Mouse (Mus musculus) erythroblast, embryonic 14.5 days (primary cell): ENCODE measurements around the gene Lmod3. TPM values are rescaled to one million over a fixed set of nuclear protein-coding genes. Genes with fewer than 3 reads are reported as not detected.

Source experiments
- H3K27me3 ChIP-seq: 2 replicates; pipeline ENCODE4 v1.6.1; 2012; ENCODE audit warnings: inconsistent platforms; ENCODE audit not compliant: control insufficient read depth
- H3K36me3 ChIP-seq: 2 replicates; pipeline ENCODE4 v1.6.1; 2012; ENCODE audit warnings: mild to moderate bottlenecking, inconsistent platforms; ENCODE audit not compliant: control insufficient read depth
- H3K4me1 ChIP-seq: 2 replicates; pipeline ENCODE4 v1.6.1; 2012; ENCODE audit warnings: inconsistent platforms; ENCODE audit not compliant: control insufficient read depth
- H3K4me3 ChIP-seq: replicated peaks from 2 replicates; pipeline ENCODE3; 2012; ENCODE audit warnings: moderate library complexity, mild to moderate bottlenecking, inconsistent platforms
- H3K9me3 ChIP-seq: 2 replicates; pipeline ENCODE4 v1.6.1; 2012; ENCODE audit warnings: low read length, inconsistent platforms, mixed read lengths; ENCODE audit not compliant: control insufficient read depth
- GATA1 ChIP-seq: IDR thresholded peaks from 2 replicates; pipeline ENCODE4 v1.6.1; 2012; ENCODE audit warnings: low read length, inconsistent platforms, mixed read lengths
- TAL1 ChIP-seq: IDR thresholded peaks from 3 replicates; pipeline ENCODE4 v1.6.1; 2012; ENCODE audit warnings: low read length, inconsistent platforms, mixed read lengths
- polyA plus RNA-seq: library from polyadenylated mRNA; stranded (reverse); fragments of >175 nt; gene quantifications from 2 replicates; pipeline ENCODE4 v1.2.3, GENCODE M21; 2012

Lmod3 gene
- polyA plus RNA-seq, 1 experiment: not detected

GRCm38 (mm10) chr6:97209751-97210150, 42.8 kb downstream of the Lmod3 start:
- peaks cover 78% of the 10 kb centered on the region for H3K4me1 ChIP-seq

GRCm38 (mm10) chr6:97209201-97209600, 43.4 kb downstream of the Lmod3 start:
- H3K36me3 ChIP-seq: peaks cover 9% of the 10 kb centered on the region
- peaks cover 78% of the 10 kb centered on the region for H3K4me1 ChIP-seq
- H3K27me3 ChIP-seq: no peaks in the 10 kb centered on the region
- TF ChIP-seq TAL1 (no peak), GATA1 (no peak)
- no peak overlapping the region for H3K4me3 ChIP-seq
- H3K9me3 ChIP-seq: no peaks in the 10 kb centered on the region

More at GRCm38 (mm10) chr6:97209751-97210150, 42.8 kb downstream of the Lmod3 start:
- no peaks in the 10 kb centered on the region for H3K27me3 ChIP-seq
- no peak overlapping the region for H3K4me3 ChIP-seq
- no peaks in the 10 kb centered on the region for H3K9me3 ChIP-seq
- TF ChIP-seq TAL1 (no peak), GATA1 (no peak)
- peaks cover 14% of the 10 kb centered on the region for H3K36me3 ChIP-seq

GRCm38 (mm10) chr6:97208406-97208805, 44.2 kb downstream of the Lmod3 start:
- peaks cover 4% of the 10 kb centered on the region for H3K36me3 ChIP-seq
- no peaks in the 10 kb centered on the region for H3K27me3 ChIP-seq
- no peaks in the 10 kb centered on the region for H3K9me3 ChIP-seq
- peaks cover 79% of the 10 kb centered on the region for H3K4me1 ChIP-seq
- TF ChIP-seq TAL1 (no peak), GATA1 (no peak)
- no peak overlapping the region for H3K4me3 ChIP-seq

GRCm38 (mm10) chr6:97207085-97207484, 45.5 kb downstream of the Lmod3 start:
- H3K9me3 ChIP-seq: no peaks in the 10 kb centered on the region
- H3K4me3 ChIP-seq: no peak overlapping the region
- TF ChIP-seq GATA1 (peak; percentile 98), TAL1 (no peak)
- H3K27me3 ChIP-seq: no peaks in the 10 kb centered on the region
- H3K36me3 ChIP-seq: peaks cover 4% of the 10 kb centered on the region
- peaks cover 74% of the 10 kb centered on the region for H3K4me1 ChIP-seq

- no peaks in the 10 kb centered on the region for H3K9me3 ChIP-seq
- H3K4me1 ChIP-seq: peaks cover 62% of the 10 kb centered on the region
- no peak for TF ChIP-seq GATA1
- H3K36me3 ChIP-seq: peaks cover 16% of the 10 kb centered on the region
- H3K27me3 ChIP-seq: no peaks in the 10 kb centered on the region
- peak within 1 kb of the TSS; percentile 86 for H3K4me3 ChIP-seq
Measured at GRCm38 (mm10) chr6:97205439-97205885, 47.1 kb downstream of the Lmod3 start, which contains the start of gene Uba3. Gene Uba3 (minus strand): TSS chr6:97205647.

- Histone ChIP-seq H3K9me3 (no peaks in the 10 kb centered on the region), H3K27me3 (no peaks in the 10 kb centered on the region), H3K4me1 (peaks cover 57% of the 10 kb centered on the region), H3K36me3 (peaks cover 21% of the 10 kb centered on the region), H3K4me3 (peak overlapping the region; percentile 86)
- no peak for TF ChIP-seq GATA1
- TF ChIP-seq TAL1: no peak
Measured at GRCm38 (mm10) chr6:97204952-97205351, 47.6 kb downstream of the Lmod3 start.

- peak overlapping the region; percentile 86 for H3K4me3 ChIP-seq
- no peaks in the 10 kb centered on the region for H3K9me3 ChIP-seq
- H3K4me1 ChIP-seq: peaks cover 53% of the 10 kb centered on the region
- peaks cover 25% of the 10 kb centered on the region for H3K36me3 ChIP-seq
- no peak for TF ChIP-seq GATA1
- H3K27me3 ChIP-seq: no peaks in the 10 kb centered on the region
Measured at GRCm38 (mm10) chr6:97204252-97204869, 48.2 kb downstream of the Lmod3 start.

GRCm38 (mm10) chr6:97202477-97202876, 50.1 kb downstream of the Lmod3 start:
- Histone ChIP-seq H3K9me3 (no peaks in the 10 kb centered on the region), H3K27me3 (no peaks in the 10 kb centered on the region), H3K4me1 (peaks cover 41% of the 10 kb centered on the region), H3K36me3 (peaks cover 38% of the 10 kb centered on the region), H3K4me3 (no peak overlapping the region)
- no peak for TF ChIP-seq GATA1
- no peak for TF ChIP-seq TAL1

GRCm38 (mm10) chr6:97200437-97200836, 52.1 kb downstream of the Lmod3 start:
- TF ChIP-seq GATA1: no peak
- no peak for TF ChIP-seq TAL1
- H3K36me3 ChIP-seq: peaks cover 59% of the 10 kb centered on the region
- H3K4me3 ChIP-seq: no peak overlapping the region
- H3K9me3 ChIP-seq: no peaks in the 10 kb centered on the region
- no peaks in the 10 kb centered on the region for H3K27me3 ChIP-seq
- H3K4me1 ChIP-seq: peaks cover 23% of the 10 kb centered on the region

Other genes starting within 250 kb of the Lmod3 start
- gene Fam19a4, start 192.3 kb downstream of the Lmod3 start, polyA plus RNA-seq: not detected in 2 replicates
- 0.03 TPM in 1 of 2 replicates, not detected in the other for gene Eogt, start 103.6 kb downstream of the Lmod3 start, polyA plus RNA-seq
- gene Tmf1, start 73.6 kb downstream of the Lmod3 start, polyA plus RNA-seq: 0.24 and 0.32 TPM in 2 replicates
- 0.89 and 1.0 TPM in 2 replicates for gene Uba3, start 47.1 kb downstream of the Lmod3 start, polyA plus RNA-seq
- 1.9 TPM in 2 replicates for gene Arl6ip5, start 42.1 kb downstream of the Lmod3 start, polyA plus RNA-seq